Mouse (Mus musculus): ENCODE data around the gene Zdhhc1.

Gene Zdhhc1

GRCm38 (mm10) chr8:105517346-105517745, 20.6 kb upstream of the Zdhhc1 start:
- DNase-seq (ENCODE audit: low spot score) = no peak

- peak; percentile 82 for DNase-seq (ENCODE audit: low spot score)
These were observed 19.4 kb upstream of the Zdhhc1 start for GRCm38 (mm10) chr8:105516018-105516645.

GRCm38 (mm10) chr8:105514656-105515055, 18.0 kb upstream of the Zdhhc1 start:
- DNase-seq (ENCODE audit: low spot score) = peak; percentile 73

- DNase-seq (ENCODE audit: low spot score) = no peak
These were observed 17.5 kb upstream of the Zdhhc1 start for GRCm38 (mm10) chr8:105514194-105514593.

- no peak for DNase-seq (ENCODE audit: low spot score)
These were observed 13.5 kb upstream of the Zdhhc1 start for GRCm38 (mm10) chr8:105509997-105510735.

- no peak for DNase-seq (ENCODE audit: low spot score)
These were observed 12.1 kb upstream of the Zdhhc1 start for GRCm38 (mm10) chr8:105508758-105509157.

GRCm38 (mm10) chr8:105506977-105507376, 10.3 kb upstream of the Zdhhc1 start:
- DNase-seq (ENCODE audit: low spot score) = no peak

GRCm38 (mm10) chr8:105504617-105505016, 7.9 kb upstream of the Zdhhc1 start:
- DNase-seq (ENCODE audit: low spot score) = no peak

- no peak for DNase-seq (ENCODE audit: low spot score)
These were observed 3.1 kb upstream of the Zdhhc1 start for GRCm38 (mm10) chr8:105499787-105500186.

GRCm38 (mm10) chr8:105495350-105496302, 1.1 kb downstream of the Zdhhc1 start:
- no peak for DNase-seq (ENCODE audit: low spot score)

GRCm38 (mm10) chr8:105494566-105494965, 2.1 kb downstream of the Zdhhc1 start:
- no peak for DNase-seq (ENCODE audit: low spot score)

- no peak for DNase-seq (ENCODE audit: low spot score)
These were observed 3.2 kb downstream of the Zdhhc1 start for GRCm38 (mm10) chr8:105493495-105493894.

GRCm38 (mm10) chr8:105489281-105489680, 7.4 kb downstream of the Zdhhc1 start:
- no peak for DNase-seq (ENCODE audit: low spot score)

GRCm38 (mm10) chr8:105488082-105488481, 8.6 kb downstream of the Zdhhc1 start:
- no peak for DNase-seq (ENCODE audit: low spot score)

GRCm38 (mm10) chr8:105484392-105484791, 12.3 kb downstream of the Zdhhc1 start:
- peak; percentile 88 for DNase-seq (ENCODE audit: low spot score)

GRCm38 (mm10) chr8:105484030-105484368, 12.7 kb downstream of the Zdhhc1 start:
- no peak for DNase-seq (ENCODE audit: low spot score)

GRCm38 (mm10) chr8:105483212-105484029, 13.3 kb downstream of the Zdhhc1 start:
- peak; percentile 83 for DNase-seq (ENCODE audit: low spot score)

GRCm38 (mm10) chr8:105482123-105482522, 14.6 kb downstream of the Zdhhc1 start:
- no peak for DNase-seq (ENCODE audit: low spot score)

- peak; percentile 75 for DNase-seq (ENCODE audit: low spot score)
These were observed 15.2 kb downstream of the Zdhhc1 start for GRCm38 (mm10) chr8:105481453-105481852.

- DNase-seq (ENCODE audit: low spot score) = no peak
These were observed 15.7 kb downstream of the Zdhhc1 start for GRCm38 (mm10) chr8:105481013-105481412.

GRCm38 (mm10) chr8:105477792-105478191, 18.9 kb downstream of the Zdhhc1 start:
- DNase-seq (ENCODE audit: low spot score) = no peak
